Mouse (Mus musculus) G1E (cell line): ENCODE measurements around the gene Upf2. TPM values are rescaled to one million over a fixed set of nuclear protein-coding genes. Genes with fewer than 3 reads are reported as not detected.
"Not testable (repeated sequence)": the region's sequence is repeated elsewhere in the genome, so short reads cannot be mapped to it uniquely, and the experiment has no call there.

Experiments
- ATAC-seq: 2 replicates; pipeline ENCODE4 v1.8.0; 2016; ENCODE audit warnings: mild to moderate bottlenecking; ENCODE audit not compliant: insufficient number of reproducible peaks, poor library complexity, low FRiP score, severe bottlenecking; ENCODE audit errors: extremely low read depth
- DNase-seq: peaks from one replicate; pipeline ENCODE4 v3.0.0; 2012; ENCODE audit warnings: low spot score
- H3K27me3 ChIP-seq: 2 replicates; pipeline ENCODE4 v1.6.1; 2012; ENCODE audit warnings: mild to moderate bottlenecking, low read length, inconsistent platforms; ENCODE audit not compliant: insufficient read depth
- H3K36me3 ChIP-seq: replicated peaks from 2 replicates; pipeline ENCODE3; 2012; ENCODE audit warnings: mild to moderate bottlenecking, inconsistent platforms
- H3K4me1 ChIP-seq: 2 replicates; pipeline ENCODE4 v1.6.1; 2012; ENCODE audit warnings: low read depth, low read length, inconsistent platforms, mixed read lengths; ENCODE audit not compliant: insufficient read depth
- H3K4me3 ChIP-seq: 2 replicates; pipeline ENCODE4 v1.5.1; 2012; ENCODE audit warnings: low read depth, mild to moderate bottlenecking, inconsistent platforms, low read length, moderate library complexity, mixed read lengths
- H3K9me3 ChIP-seq: replicated peaks from 2 replicates; pipeline ENCODE4 v1.6.1; 2012; ENCODE audit warnings: inconsistent platforms
- CTCF ChIP-seq: IDR thresholded peaks from 2 replicates; pipeline ENCODE4 v1.5.1; 2012; ENCODE audit warnings: low read depth, low read length, inconsistent platforms, mixed read lengths
- GATA1 ChIP-seq: IDR thresholded peaks from 2 replicates; pipeline ENCODE4 v1.6.1; 2012; ENCODE audit warnings: borderline replicate concordance, low read length, inconsistent platforms, mixed read lengths
- GATA2 ChIP-seq: IDR thresholded peaks from 2 replicates; pipeline ENCODE4 v1.6.1; 2012; ENCODE audit warnings: low read depth, low read length, inconsistent platforms, borderline replicate concordance
- POLR2AphosphoS5 ChIP-seq: IDR thresholded peaks from 2 replicates; pipeline ENCODE4 v1.6.1; 2012; ENCODE audit warnings: low read depth, low read length, inconsistent platforms; ENCODE audit not compliant: insufficient replicate concordance
- TAL1 ChIP-seq: conservative IDR thresholded peaks from 2 replicates; pipeline ENCODE4 v1.6.1; 2012; ENCODE audit warnings: low read depth, low read length, inconsistent platforms, mixed read lengths
- polyA plus RNA-seq: library from polyadenylated mRNA; stranded (reverse); fragments of >175 nt; gene quantifications from 2 replicates; pipeline ENCODE4 v1.2.3, GENCODE M21; 2012
- total RNA-seq, 2 experiments: library from RNA; stranded (forward) in 1 of 2; stranded (reverse) in 1 of 2; fragments of 200-1000 nt in 1 of 2; fragments of >200 nt in 1 of 2; fragmentation: Nextera tagmentation in 1 of 2; gene quantifications; 2 replicates each; pipeline ENCODE4 v1.2.3; 2014 to 2017

Gene Upf2
- total and polyA plus RNA-seq, 3 experiments: 6.2 to 48.8 (median 27.9) TPM

DNA sequence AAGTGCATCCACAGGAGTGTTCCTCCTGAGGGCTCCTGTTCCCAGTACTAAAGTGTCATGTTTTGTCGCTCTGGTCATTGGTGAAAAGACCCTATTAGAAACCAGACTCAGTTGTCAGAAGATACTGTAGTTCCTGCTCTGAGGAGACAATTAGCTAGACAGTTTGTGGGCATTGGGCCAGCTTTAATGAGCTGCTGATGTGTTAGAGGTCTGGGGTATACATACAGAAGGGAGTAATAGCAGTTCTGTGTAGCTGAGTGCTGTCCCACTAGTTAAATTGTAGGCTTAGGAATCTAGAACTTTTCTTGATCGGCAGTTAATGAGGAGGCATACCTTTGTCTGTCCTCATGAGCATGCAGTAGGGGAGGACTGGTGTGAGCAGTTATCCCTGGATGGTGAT, 11.0 kb downstream of the Upf2 start:
- Histone ChIP-seq H3K9me3 (no peaks in the 10 kb centered on the region), H3K27me3 (no peaks in the 10 kb centered on the region), H3K36me3 (peaks cover 59% of the 10 kb centered on the region), H3K4me1 (peaks cover 4% of the 10 kb centered on the region; the same call in 1 of the 2 replicates), H3K4me3 (no peak overlapping the region)
- ATAC-seq (no peak), DNase-seq (no peak)
- TF ChIP-seq GATA1 (no peak), TAL1 (no peak), GATA2 (no peak), POLR2AphosphoS5 (no peak), CTCF (no peak)

DNA sequence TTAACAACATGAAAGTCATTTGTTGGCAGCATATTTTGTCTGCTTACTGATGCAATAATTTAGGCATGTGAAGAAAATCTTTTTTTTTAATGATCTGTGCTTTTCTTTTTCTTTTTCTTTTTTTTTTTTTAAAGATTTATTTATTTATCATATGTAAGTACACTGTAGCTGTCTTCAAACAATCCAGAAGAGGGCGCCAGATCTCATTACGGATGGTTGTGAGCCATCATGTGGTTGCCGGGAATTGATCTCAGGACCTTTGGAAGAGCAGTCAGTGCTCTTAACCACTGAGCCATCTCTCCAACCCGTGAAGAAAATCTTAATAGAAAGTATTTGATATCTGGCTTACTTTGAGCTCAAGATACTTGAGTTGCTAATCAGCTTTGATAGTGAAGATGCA, 12.5 kb downstream of the Upf2 start:
- H3K4me1 ChIP-seq, DNase-seq, H3K27me3 ChIP-seq, H3K9me3 ChIP-seq, H3K4me3 ChIP-seq, ATAC-seq: not testable (repeated sequence)
- peaks cover 50% of the 10 kb centered on the region for H3K36me3 ChIP-seq

GRCm38 (mm10) chr2:5965972-5966371, 14.7 kb downstream of the Upf2 start:
- ATAC-seq (no peak), DNase-seq (no peak)
- peaks cover 45% of the 10 kb centered on the region for H3K36me3 ChIP-seq
- TF ChIP-seq GATA1 (no peak), POLR2AphosphoS5 (no peak)
- no peak overlapping the region for H3K4me3 ChIP-seq
- no peaks in the 10 kb centered on the region for H3K9me3 ChIP-seq
- no peaks in the 10 kb centered on the region for H3K4me1 ChIP-seq
- no peaks in the 10 kb centered on the region for H3K27me3 ChIP-seq

GRCm38 (mm10) chr2:5970629-5971028, 19.4 kb downstream of the Upf2 start:
- ATAC-seq, H3K27me3 ChIP-seq, H3K4me1 ChIP-seq: not testable (repeated sequence)

DNA sequence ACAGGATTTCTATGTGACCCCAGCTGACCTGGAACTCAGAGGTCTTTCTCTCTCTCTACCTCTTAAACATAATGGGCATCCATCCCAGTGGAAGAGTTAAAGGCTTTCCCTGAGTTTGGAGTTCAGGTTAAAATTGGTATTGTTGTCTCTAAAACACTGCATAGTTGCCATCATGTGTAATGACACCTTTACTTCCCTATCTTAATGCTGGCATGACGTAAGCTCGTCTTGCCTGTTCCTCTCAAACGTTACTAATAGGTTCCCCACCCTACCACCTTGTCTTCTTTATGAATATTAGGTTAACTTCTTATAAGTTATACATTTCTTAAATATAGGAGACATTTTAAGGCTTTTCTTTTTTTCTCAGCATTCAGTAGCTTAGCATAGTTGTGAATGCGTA, 26.3 kb downstream of the Upf2 start:
- no peaks in the 10 kb centered on the region for H3K27me3 ChIP-seq
- peaks cover 62% of the 10 kb centered on the region for H3K36me3 ChIP-seq
- H3K9me3 ChIP-seq: no peaks in the 10 kb centered on the region
- no peak overlapping the region for H3K4me3 ChIP-seq
- ATAC-seq: no peak
- TF ChIP-seq TAL1 (no peak), GATA1 (no peak), POLR2AphosphoS5 (no peak)
- no peak for DNase-seq
- H3K4me1 ChIP-seq: no peaks in the 10 kb centered on the region

More at GRCm38 (mm10) chr2:5970629-5971028, 19.4 kb downstream of the Upf2 start:
- peaks cover 34% of the 10 kb centered on the region for H3K36me3 ChIP-seq
- H3K9me3 ChIP-seq, DNase-seq, H3K4me3 ChIP-seq: not testable (repeated sequence)

DNA sequence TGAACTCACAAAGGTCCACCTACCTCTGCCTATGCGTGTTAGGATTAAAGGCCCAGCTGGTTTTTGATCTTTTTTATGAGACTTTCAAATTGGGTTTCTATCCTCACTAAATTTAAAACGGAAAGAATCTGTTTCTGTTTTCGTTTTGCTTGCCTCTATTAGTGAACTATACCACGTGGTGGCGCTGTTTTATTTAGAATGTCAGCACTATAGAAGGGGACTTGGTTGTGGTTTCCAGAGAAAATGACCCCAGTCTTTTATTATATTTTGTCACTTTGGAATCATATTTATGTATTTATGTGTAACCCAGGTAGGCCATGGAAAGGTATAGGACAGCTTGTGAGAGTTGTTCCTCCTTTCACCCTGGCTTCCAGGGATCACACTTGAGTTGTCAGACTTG, 44.3 kb downstream of the Upf2 start:
- no peak for DNase-seq
- H3K9me3 ChIP-seq: no peaks in the 10 kb centered on the region
- H3K36me3 ChIP-seq: peaks cover 37% of the 10 kb centered on the region
- ATAC-seq: no peak
- H3K4me1 ChIP-seq: peaks cover 4% of the 10 kb centered on the region; the same call in 1 of the 2 replicates
- no peak for TF ChIP-seq TAL1
- no peak for TF ChIP-seq CTCF
- TF ChIP-seq POLR2AphosphoS5: no peak
- TF ChIP-seq GATA1: no peak
- TF ChIP-seq GATA2: no peak
- H3K27me3 ChIP-seq: no peaks in the 10 kb centered on the region
- H3K4me3 ChIP-seq: no peak overlapping the region

GRCm38 (mm10) chr2:6003949-6004348, 52.7 kb downstream of the Upf2 start:
- no peaks in the 10 kb centered on the region; the same call in 1 of the 2 replicates for H3K4me1 ChIP-seq
- peaks cover 44% of the 10 kb centered on the region for H3K36me3 ChIP-seq
- no peaks in the 10 kb centered on the region for H3K27me3 ChIP-seq
- TF ChIP-seq GATA2: no peak
- TF ChIP-seq TAL1: no peak
- TF ChIP-seq GATA1: no peak
- no peaks in the 10 kb centered on the region for H3K9me3 ChIP-seq
- H3K4me3 ChIP-seq: no peak overlapping the region
- DNase-seq (no peak), ATAC-seq (no peak)
